Mouse (Mus musculus): ENCODE data around the gene Pde10a. TPM values are rescaled to one million over a fixed set of nuclear protein-coding genes. Genes with fewer than 3 reads are reported as not detected.

Gene Pde10a
- total RNA-seq, 2 experiments from 2014 or later = 33.0 to 117 TPM

DNA sequence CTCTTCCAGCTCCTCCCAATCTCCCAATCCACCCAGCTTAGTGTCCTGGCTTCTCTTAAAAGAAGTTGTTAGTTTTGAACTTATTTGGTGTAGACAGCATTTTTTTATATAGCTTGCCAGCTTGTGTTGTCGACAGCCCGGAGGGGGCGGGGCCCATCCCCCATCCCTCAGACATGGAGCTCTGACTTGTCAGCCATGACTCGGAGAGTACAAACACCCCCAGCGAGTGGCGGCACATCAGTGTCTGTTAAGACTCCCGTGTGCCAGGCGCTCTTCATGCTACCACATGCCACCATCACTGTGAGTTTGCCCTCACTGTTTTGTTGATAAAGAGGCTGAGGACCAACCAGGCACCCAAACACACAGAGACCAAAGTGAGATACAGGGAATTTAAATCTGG is 404.5 kb downstream of the Pde10a start:
- no peak for DNase-seq (ENCODE audit: low spot score in 2 of 2)

DNA sequence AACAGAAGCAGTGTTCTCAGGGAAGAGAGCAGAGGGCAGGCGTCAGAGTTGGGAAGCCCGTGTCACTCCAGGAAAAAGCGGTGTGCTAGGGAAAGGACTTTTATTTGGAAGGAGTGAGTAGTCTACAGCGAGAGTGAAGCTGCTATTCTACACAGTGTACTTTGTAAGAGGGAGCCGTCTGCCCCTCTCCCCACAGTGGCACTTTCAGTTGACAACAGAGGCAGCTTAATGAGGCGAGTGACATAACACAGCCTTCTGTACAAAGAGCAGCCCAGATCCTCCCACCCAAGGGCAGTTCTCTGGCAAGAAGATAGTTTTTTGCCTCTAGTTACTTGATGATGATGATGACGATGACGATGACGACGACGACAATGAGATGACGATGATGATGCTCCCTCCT is 410.4 kb downstream of the Pde10a start:
- DNase-seq (ENCODE audit: low spot score in 2 of 2) = no peak

DNA sequence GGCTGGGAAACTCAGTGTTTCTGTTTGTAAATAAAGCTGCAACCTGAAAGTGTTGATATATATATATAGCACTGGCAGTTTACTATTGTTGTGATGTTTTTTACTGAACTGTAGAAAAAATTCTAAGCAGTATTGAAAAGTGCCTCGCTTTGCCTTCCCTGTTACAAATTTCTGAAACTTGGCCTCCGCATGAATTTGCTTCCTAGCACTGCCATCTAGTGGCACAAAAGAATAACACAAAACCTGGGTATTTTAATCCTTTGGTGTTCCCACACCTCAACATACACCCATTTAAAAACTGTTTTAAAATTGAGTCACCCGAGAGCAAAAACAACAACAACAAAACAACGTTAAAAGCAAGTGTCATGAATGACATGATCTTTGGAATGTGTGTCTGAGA is 411.4 kb downstream of the Pde10a start:
- peak in 1 of 2 experiments; percentile 21 for DNase-seq (ENCODE audit: low spot score in 2 of 2)

DNA sequence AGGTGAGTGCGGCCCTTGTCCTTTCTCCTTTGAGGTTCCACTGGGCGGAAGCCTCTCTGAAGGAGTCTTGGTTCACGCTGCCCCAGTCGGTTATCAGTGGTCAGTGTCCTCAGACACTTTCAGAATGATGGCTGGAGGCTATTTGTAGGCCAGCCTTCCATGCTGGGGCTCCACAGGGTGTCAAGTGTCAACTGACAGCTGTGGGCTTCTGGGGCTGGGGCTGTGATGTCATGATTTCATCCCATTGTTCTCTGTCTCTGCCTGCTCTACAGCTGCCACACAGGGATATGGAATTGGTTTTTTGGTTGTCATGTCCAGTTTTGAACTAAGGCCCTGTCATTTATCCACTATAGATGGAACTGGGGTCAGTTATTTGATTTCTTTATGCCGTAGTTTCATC is 426.4 kb downstream of the Pde10a start:
- DNase-seq (ENCODE audit: low spot score in 2 of 2) = no peak

DNA sequence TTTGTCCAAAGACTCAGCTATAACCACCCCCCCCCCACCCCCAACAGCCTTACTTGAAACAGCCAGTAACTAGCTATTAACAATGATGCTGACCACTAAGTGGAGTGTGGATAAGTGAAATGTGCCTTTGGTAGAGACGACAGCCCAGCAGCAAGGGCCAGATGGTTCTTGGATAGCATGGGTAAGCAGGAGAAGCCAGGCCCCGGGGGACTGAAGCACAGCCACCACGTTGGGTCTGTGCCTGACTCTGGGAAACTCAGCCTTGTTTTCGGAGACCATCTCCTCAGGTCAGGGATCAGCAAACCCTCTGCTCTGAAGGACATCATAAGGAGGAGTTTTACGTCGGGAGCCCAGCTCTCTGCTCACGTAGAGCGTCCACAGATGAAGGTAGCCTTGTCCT is 427.8 kb downstream of the Pde10a start:
- no peak for DNase-seq (ENCODE audit: low spot score in 2 of 2)

DNA sequence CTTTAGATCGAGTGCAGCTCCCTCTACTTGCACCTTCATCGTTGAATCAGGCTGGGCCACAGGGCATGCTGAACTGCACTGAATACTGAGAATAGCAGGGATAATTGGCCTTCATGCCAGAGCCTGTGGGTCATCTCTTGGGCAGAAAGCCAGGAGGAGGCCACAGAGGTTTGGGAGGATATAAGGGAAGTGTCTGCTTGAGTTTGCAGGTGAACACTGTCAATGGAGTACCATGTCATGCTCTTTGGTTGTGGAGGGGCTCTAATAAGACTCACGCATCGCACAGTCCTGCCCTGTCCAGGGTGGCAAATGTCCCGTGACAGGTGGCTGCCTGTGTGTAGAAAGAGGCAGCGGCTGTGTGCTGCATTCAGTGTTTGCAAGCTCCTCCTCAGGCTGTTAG is 433.0 kb downstream of the Pde10a start:
- DNase-seq (ENCODE audit: low spot score in 2 of 2) = peak; percentile 22 to 32

DNA sequence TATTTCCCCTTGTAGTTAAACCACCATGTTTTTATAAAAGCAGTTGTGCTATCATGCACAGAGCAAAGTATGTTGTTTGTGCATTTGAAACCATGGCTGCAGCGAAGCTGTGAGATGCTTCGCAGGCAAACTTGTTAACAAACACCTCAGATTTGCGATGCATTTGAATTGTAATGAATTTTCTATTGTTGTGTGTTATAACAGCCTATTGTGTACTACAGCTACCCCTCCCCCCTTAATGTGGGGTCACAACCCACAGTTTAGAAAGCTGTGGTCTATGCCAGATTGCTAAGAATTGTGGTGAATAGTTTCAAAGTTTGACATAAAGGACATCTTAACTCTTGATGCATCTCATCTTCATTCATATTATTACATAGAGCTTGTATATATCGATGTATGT is 435.2 kb downstream of the Pde10a start:
- no peak for DNase-seq (ENCODE audit: low spot score in 2 of 2)

DNA sequence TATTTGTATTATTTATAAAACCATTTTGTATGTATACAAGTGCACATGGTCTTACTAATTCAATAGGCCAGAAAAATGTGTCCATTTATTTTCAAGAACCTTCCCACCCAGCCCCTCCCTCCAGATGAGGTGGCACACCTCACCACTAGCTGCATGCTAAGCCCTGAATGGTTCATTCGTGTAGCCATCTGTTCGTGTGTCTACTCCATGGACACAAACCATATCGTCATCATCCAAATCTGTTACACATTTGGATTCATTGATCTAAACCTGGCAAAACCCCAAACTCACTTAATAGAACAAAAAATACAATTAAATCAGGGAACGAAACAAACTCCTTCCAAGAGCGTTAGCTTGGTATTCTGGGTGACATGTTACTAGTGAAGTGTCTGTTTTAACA is 435.9 kb downstream of the Pde10a start:
- no peak for DNase-seq (ENCODE audit: low spot score in 2 of 2)

DNA sequence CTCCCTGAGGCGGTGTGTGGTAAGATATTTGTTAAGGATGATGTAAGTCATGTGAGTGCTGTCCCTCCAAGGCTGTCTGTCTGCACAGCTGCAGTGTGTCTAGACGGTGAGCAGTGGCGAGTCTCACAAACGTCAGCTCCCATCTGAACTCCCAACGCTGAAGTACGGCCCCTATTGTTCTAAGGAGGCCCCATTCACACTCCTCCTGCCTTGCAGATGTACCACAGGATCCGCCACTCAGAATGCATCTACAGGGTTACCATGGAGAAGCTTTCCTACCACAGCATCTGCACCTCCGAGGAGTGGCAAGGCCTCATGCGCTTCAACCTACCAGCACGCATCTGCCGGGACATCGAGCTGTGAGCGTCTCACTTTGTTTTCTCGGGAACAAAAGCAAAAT is 436.5 kb downstream of the Pde10a start:
- DNase-seq (ENCODE audit: low spot score in 2 of 2) = no peak

DNA sequence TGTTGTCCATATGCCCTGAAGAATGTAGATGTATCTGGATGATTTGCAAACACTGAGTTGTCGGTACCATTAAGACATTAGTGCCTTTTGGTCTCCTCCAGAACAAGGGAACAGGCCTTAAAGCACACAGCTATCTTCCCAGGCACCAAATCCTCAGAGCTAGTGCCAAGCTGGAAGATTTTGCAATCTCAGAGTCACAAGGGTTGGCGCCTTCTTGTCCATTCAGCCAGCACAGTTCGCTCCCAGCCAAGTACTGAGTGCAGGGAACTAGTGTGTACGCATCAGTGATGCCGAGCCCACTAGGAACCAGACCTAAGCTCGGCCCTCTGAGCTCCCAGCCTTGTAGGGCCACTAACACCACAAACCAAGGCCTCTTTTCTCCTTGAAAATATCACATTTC is 440.0 kb downstream of the Pde10a start:
- DNase-seq (ENCODE audit: low spot score in 2 of 2) = no peak

DNA sequence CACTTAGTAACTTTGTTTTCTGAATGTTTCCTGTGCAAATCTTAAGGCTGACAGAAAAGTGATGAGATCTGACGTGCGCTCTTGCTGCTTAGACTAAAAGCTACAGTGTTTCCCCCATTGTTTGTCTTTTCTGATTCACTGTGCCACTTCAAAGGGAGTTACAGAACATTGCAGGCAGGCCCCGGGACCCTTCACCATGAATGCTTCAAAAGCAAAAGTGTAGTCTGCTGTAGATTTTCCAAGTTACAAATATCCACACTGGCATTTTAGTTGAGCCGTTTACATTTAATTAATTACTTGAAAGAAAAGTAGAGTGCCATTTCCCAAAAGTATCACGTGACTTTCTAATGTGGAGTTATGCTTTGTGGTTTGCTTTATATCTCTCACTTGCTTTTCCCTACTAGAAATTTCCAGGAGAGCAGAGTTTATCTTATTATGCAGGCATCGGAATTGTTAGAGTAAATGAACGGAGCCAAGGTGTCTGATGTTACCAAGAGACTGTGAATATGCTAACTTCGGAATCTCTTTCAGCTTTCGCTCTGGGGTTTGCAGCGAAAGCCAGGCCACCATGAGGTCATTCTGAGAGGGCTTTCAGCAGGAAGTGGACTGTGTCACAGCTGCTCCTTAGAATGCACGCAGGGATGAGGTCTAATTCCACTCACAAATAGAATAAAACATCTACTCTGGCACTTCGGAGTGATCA is 447.1 kb downstream of the Pde10a start:
- DNase-seq (ENCODE audit: low spot score in 2 of 2) = no peak

DNA sequence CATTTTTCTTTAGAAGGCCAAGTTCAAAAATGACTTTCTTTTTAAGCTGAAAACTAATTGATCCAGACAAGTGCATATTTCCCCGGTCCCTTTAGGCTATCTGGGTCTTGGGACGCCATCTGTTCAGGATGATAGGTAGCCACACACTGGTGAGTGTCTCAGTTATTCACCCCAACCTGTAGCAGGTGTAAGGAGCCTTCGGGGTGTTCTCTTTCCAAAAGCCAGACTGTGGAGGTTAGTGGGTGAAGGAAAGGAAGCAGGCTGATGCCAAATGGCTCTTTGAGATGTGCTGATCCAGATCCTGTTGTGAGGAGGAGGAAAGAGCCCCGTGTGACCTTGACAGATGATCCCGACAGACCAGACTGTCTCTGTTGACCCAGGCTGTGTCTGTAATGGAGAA is 448.2 kb downstream of the Pde10a start:
- DNase-seq (ENCODE audit: low spot score in 2 of 2) = no peak

DNA sequence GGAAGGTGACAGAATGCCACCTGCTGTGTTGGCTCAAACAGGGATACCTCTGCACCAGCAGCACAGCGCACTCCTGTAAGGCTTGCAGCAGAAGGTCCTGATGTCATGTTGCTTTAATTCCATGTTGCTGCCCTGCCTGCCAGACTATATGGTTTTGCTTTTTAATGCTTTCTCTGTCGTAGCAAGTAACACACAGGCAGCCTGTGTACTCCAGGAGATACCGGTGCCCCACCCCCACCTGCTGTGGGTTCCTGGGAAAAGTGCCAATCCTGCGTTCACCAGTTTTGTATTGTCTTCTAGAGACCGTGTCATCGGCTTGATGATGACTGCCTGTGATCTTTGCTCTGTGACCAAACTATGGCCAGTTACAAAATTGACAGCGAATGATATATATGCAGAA is 449.3 kb downstream of the Pde10a start:
- DNase-seq (ENCODE audit: low spot score in 2 of 2) = no peak

DNA sequence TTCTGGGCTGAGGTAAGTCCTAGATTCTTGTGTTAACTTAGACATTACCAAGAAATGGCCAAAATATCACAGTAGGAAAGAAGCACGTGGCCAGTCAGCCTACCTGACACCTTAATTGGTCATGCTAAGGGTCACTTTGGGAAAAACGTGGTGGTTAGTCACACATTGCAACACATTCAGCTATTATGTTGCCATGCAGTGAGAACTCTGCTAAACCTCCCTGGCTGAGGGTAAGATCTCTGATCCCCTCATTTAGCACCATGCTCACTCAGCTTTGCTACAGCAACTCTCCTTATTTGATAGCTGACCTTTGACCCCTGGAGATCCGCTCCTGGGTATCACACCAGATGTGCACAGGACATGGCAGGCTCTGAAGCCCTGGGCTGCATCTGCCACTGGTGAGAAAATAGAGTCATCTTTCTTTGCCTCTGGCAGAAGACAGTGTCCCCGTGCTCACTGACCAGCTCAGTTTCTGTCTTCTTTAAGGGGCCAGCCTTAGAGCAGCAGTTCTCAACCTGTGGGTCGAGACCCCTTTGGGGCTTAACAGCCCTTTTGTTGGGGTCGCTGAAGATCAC is 449.7 kb downstream of the Pde10a start:
- DNase-seq (ENCODE audit: low spot score in 2 of 2) = no peak

DNA sequence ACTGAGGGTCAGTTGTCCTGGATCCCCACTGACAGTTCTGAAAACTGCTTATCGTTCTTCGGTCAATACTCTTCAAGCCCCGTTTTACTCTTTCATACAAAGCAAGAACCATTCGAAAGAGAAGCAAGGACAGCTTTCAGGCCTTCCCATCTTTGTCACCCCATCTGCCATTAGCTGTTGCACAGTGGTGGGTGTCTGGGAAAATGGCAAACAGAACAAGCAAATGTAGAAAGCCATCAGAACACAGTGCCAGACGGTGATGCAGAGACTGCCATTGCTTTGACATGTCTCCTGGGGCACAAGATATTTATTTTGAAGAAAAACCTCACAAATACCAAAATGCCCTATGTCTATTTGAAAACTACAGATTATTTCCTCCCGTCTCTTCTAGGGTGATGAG is 451.6 kb downstream of the Pde10a start:
- DNase-seq (ENCODE audit: low spot score in 2 of 2) = no peak

DNA sequence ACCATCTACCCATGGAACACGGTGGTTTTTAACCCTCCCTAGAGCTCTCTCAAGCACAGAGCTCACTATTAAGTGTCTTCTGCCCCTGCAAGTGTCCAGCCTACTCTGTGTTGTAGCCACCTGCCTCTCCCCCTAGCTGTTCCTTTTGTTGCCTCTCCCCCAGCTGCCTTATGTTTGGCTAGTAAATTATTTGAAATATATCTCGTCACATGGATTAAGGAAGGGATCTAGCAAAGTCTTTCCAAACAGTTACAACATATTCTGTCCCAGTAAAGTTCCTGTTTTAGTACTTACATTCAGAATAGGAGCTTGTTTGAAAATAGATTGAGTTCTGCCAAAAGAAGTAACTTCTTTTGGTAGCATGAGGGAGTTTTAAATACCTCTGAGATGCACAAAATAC is 452.1 kb downstream of the Pde10a start:
- no peak for DNase-seq (ENCODE audit: low spot score in 2 of 2)

DNA sequence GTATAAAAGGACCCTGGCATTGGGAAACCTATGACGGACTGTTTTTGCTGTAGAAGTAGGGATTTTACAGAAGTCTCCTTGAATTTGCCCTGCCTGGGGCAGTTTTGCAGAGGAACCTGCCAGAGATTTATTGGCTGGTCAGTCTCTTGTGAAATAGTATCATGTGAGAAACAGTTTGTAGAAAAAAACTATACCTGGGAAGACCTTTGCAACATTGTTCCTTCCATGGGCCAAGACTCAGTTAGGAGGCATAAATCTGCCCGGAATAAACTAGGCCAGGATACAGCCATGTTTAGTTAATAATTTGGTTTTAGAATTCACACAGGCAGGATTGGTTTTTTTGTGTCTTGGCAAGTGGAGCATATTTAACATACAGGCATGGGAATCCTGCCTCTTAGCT is 458.4 kb downstream of the Pde10a start:
- DNase-seq (ENCODE audit: low spot score in 2 of 2) = no peak

DNA sequence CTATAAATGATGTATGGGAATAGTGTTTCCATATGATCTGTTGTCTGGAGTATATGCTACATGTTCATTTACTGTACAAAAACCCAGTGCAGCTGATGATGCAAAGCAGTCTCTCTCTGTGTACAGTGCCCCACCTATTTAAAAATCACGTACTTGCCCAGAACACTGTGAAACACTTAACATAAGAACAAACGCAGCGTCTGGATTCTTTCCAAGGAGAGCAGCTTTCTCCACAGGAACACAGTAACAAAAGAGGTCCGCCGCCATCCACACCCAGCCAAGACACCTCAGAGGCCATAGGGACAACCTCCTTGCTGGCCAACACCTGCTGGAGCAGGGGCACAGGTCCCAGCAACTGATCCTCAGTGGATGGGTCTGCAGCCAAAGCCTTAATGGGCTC is 460.5 kb downstream of the Pde10a start:
- DNase-seq (ENCODE audit: low spot score in 2 of 2) = no peak

DNA sequence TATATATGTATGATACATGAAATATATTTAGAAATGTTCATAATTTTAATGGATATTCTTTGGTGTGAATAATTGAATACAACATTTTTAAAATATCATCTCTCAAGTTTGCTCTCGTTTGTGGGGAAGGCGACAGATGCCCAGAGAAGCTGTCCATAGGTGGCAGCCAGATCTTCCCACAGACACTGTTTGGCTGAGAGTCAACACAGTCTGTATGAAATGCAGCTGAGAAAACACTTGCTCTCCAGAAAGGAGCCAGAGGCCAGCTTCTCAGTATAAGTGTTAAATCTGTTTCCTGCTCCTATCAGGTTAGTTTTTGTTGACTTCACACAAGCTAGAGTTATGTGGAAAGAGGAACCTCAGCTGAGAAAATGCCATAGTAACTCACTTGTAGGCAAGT is 461.4 kb downstream of the Pde10a start:
- DNase-seq (ENCODE audit: low spot score in 2 of 2) = no peak

DNA sequence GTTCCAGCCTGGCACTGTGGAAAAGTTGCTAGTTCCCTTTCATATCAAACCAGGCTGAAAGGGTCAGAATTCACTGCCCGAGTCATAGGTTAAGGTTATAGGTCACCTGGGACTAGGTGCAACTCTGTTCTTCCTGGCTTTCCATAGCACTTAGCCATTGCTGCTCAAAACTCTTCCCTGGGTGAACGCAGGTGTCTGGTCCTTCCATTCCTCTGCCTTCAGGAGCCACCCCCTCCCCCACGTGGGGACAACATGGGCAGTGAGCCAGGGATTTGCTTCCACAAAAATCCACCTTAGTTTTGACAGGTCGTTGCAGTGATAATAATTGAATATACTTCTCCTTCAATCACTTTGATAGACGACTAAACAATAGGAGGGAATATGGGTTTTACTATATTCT is 462.2 kb downstream of the Pde10a start:
- DNase-seq (ENCODE audit: low spot score in 2 of 2) = no peak

DNA sequence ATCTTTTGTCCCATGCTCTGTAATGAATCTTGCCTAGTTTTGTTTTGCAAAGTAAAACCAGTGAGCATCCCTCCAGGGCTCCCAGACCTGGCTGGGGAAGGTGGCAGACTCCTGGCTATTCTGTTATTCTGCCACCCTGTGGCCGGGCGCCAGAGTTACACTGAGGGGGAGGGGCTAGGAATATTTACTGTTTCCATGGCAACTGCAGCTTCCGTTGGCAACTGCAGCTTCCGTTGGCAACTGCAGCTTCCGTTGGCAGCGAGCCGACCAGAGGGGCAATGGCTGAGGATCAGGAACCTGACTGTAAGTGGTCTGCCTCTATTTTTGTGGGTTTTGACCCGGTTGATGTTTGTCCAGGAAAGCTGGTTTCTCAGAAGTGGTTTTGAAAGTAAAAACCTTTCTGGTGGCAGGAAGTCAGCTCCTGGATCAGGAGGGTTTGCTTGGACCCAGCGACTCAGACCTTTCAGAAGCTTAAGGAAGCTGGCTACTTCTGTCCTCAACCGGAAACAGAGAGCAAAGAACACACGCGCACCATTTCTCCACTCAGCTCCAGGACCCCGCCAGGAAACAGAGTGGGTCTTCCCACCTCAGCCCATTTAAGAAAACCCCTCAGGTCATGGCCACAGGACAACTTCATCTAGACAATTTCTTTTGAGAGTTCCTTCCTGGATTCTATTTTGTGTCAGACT is 463.1 kb downstream of the Pde10a start, which contains the start of gene 1700010I14Rik:
1700010I14Rik (plus strand) TSS at position 215 of the 689 bp plus-strand sequence.
- peak; percentile 84 to 86 for DNase-seq (ENCODE audit: low spot score in 2 of 2)

DNA sequence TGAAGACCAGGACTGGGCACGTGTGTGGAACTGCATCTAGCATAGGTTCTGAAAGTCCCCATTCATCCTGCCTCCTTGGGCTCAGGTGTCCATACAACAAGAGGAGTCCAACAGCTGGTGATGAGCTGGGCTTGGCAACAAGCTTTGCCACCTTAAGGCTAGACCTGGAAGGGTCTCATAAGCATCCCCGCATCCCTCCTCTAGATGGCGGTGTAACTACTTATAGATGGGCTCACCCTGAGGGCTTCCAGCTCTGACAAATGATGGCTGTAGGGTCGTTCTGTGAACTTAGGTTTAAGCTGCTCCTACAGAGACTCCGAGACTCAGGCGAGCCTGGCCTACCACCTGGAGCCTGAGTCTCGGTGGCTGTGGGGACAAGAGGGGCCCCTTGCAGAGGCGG is 466.0 kb downstream of the Pde10a start:
- no peak for DNase-seq (ENCODE audit: low spot score in 2 of 2)

DNA sequence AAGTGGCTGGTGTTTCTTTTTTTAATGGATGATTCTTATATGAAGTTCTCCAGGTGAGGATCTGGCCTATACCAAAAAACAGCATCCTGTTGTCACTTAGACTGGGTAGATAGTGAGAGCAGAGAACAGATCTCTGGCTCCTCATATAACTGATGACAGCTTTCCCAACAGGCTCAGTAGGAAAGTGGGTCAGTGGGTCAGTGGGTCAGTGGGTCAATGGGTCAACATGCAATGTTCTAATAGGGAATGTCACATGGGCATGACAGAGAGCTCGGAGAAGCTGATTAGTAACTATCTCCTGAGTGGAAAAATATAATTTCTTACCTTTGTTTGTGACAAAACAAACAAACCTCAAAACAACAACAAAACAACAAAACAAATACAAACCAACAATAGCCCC is 470.2 kb downstream of the Pde10a start:
- DNase-seq (ENCODE audit: low spot score in 2 of 2) = no peak

Data from adrenal gland, adult 18-20 months (tissue).